Mouse (Mus musculus): ENCODE data around the gene Shkbp1. TPM values are rescaled to one million over a fixed set of nuclear protein-coding genes. Genes with fewer than 3 reads are reported as not detected.
A peak's percentile ranks its signal among the peaks of the same experiment; 100 is the strongest.

The Shkbp1 gene
- polyA plus RNA-seq, 1 experiment from 2014 or later = 59.9 TPM

- 0 out of 2 replicates have a peak overlapping the region, but pooled peaks have one; percentile 44 for H3K4me3 ChIP-seq (replicated peaks)
Observed at GRCm38 (mm10) chr7:27331854-27332253, 24.0 kb downstream of the Shkbp1 start.

GRCm38 (mm10) chr7:27331541-27331851 lies 24.3 kb downstream of the Shkbp1 start:
- 4% methylated on average over 8 of the region's 8 CpGs for WGBS
- ATAC-seq (ENCODE audit: insufficient number of reproducible peaks, insufficient read depth, low FRiP score, low TSS enrichment, low read depth) = no peak
- no peaks in the 10 kb centered on the region for H3K36me3 ChIP-seq
- peaks cover 96% of the 10 kb centered on the region for H3K27me3 ChIP-seq
- peaks cover 56% of the 10 kb centered on the region for H3K4me1 ChIP-seq (replicated peaks)
- peak overlapping the region; percentile 64 for H3K4me2 ChIP-seq
- H3K9me3 ChIP-seq = no peaks in the 10 kb centered on the region
- peak overlapping the region; percentile 44 for H3K4me3 ChIP-seq (replicated peaks)
- no peak overlapping the region for H3K27ac ChIP-seq
- no peak overlapping the region for H3K9ac ChIP-seq (replicated peaks)

More at GRCm38 (mm10) chr7:27331854-27332253, 24.0 kb downstream of the Shkbp1 start:
- no peaks in the 10 kb centered on the region for H3K9me3 ChIP-seq
- H3K9ac ChIP-seq (replicated peaks) = no peak overlapping the region
- H3K4me1 ChIP-seq (replicated peaks) = peaks cover 56% of the 10 kb centered on the region
- peak overlapping the region; percentile 93; the same call in 1 of the 2 replicates for H3K4me2 ChIP-seq
- peaks cover 92% of the 10 kb centered on the region for H3K27me3 ChIP-seq
- no peak overlapping the region for H3K27ac ChIP-seq
- no peaks in the 10 kb centered on the region for H3K36me3 ChIP-seq
- no peak for ATAC-seq (ENCODE audit: insufficient number of reproducible peaks, insufficient read depth, low FRiP score, low TSS enrichment, low read depth)
- 7% methylated on average over 8 of the region's 8 CpGs for WGBS

GRCm38 (mm10) chr7:27330709-27331540 lies 24.9 kb downstream of the Shkbp1 start:
- Histone ChIP-seq H3K9me3 (no peaks in the 10 kb centered on the region), H3K27me3 (peaks cover 97% of the 10 kb centered on the region), H3K4me3 (replicated peaks) (peak overlapping the region; percentile 44), H3K36me3 (no peaks in the 10 kb centered on the region), H3K27ac (no peak overlapping the region), H3K9ac (replicated peaks) (0 out of 2 replicates have a peak overlapping the region, but pooled peaks have one; percentile 24), H3K4me1 (replicated peaks) (peaks cover 61% of the 10 kb centered on the region), H3K4me2 (peak overlapping the region; percentile 64)
- no peak for ATAC-seq (ENCODE audit: insufficient number of reproducible peaks, insufficient read depth, low FRiP score, low TSS enrichment, low read depth)
- 1% methylated on average over 39 of the region's 39 CpGs for WGBS

- 25% methylated on average over 17 of the region's 17 CpGs for WGBS
- no peak overlapping the region for H3K9ac ChIP-seq (replicated peaks)
Observed at GRCm38 (mm10) chr7:27329981-27330380, 25.8 kb downstream of the Shkbp1 start.

GRCm38 (mm10) chr7:27329326-27329947 lies 26.4 kb downstream of the Shkbp1 start:
- Histone ChIP-seq H3K4me3 (replicated peaks) (peak overlapping the region; percentile 44), H3K4me1 (replicated peaks) (peaks cover 57% of the 10 kb centered on the region), H3K27ac (no peak overlapping the region), H3K9me3 (no peaks in the 10 kb centered on the region), H3K27me3 (peaks cover 100% of the 10 kb centered on the region), H3K36me3 (no peaks in the 10 kb centered on the region), H3K9ac (replicated peaks) (no peak overlapping the region; the same call in 1 of the 2 replicates), H3K4me2 (peak overlapping the region; percentile 53)
- no peak for ATAC-seq (ENCODE audit: insufficient number of reproducible peaks, insufficient read depth, low FRiP score, low TSS enrichment, low read depth)
- WGBS = 3% methylated on average over 45 of the region's 45 CpGs

More at GRCm38 (mm10) chr7:27329981-27330380, 25.8 kb downstream of the Shkbp1 start:
- ATAC-seq (ENCODE audit: insufficient number of reproducible peaks, insufficient read depth, low FRiP score, low TSS enrichment, low read depth) = no peak
- Histone ChIP-seq H3K9me3 (no peaks in the 10 kb centered on the region), H3K27ac (no peak overlapping the region), H3K4me1 (replicated peaks) (peaks cover 61% of the 10 kb centered on the region), H3K4me3 (replicated peaks) (peak overlapping the region; percentile 44), H3K36me3 (no peaks in the 10 kb centered on the region), H3K4me2 (peak overlapping the region; percentile 64; the same call in 1 of the 2 replicates), H3K27me3 (peaks cover 100% of the 10 kb centered on the region)

GRCm38 (mm10) chr7:27328648-27329047 lies 27.2 kb downstream of the Shkbp1 start:
- 29% methylated on average over 16 of the region's 16 CpGs for WGBS
- H3K4me2 ChIP-seq = no peak overlapping the region; the same call in 1 of the 2 replicates
- peaks cover 99% of the 10 kb centered on the region for H3K27me3 ChIP-seq
- H3K9me3 ChIP-seq = no peaks in the 10 kb centered on the region
- ATAC-seq (ENCODE audit: insufficient number of reproducible peaks, insufficient read depth, low FRiP score, low TSS enrichment, low read depth) = no peak
- H3K9ac ChIP-seq (replicated peaks) = no peak overlapping the region
- H3K36me3 ChIP-seq = no peaks in the 10 kb centered on the region
- H3K4me3 ChIP-seq (replicated peaks) = no peak overlapping the region
- H3K4me1 ChIP-seq (replicated peaks) = peaks cover 49% of the 10 kb centered on the region
- no peak overlapping the region for H3K27ac ChIP-seq

GRCm38 (mm10) chr7:27328161-27328560 lies 27.7 kb downstream of the Shkbp1 start:
- Histone ChIP-seq H3K9ac (replicated peaks) (no peak overlapping the region), H3K4me1 (replicated peaks) (peaks cover 45% of the 10 kb centered on the region), H3K4me3 (replicated peaks) (no peak overlapping the region), H3K36me3 (no peaks in the 10 kb centered on the region), H3K4me2 (no peak overlapping the region), H3K27ac (no peak overlapping the region), H3K27me3 (peaks cover 95% of the 10 kb centered on the region), H3K9me3 (no peaks in the 10 kb centered on the region)
- ATAC-seq (ENCODE audit: insufficient number of reproducible peaks, insufficient read depth, low FRiP score, low TSS enrichment, low read depth) = no peak
- 83% methylated on average over 11 of the region's 11 CpGs for WGBS

- Histone ChIP-seq H3K4me3 (replicated peaks) (no peak overlapping the region), H3K9ac (replicated peaks) (no peak overlapping the region), H3K36me3 (no peaks in the 10 kb centered on the region), H3K4me2 (no peak overlapping the region), H3K27me3 (peaks cover 95% of the 10 kb centered on the region), H3K9me3 (no peaks in the 10 kb centered on the region), H3K27ac (no peak overlapping the region), H3K4me1 (replicated peaks) (peaks cover 38% of the 10 kb centered on the region)
- no peak for ATAC-seq (ENCODE audit: insufficient number of reproducible peaks, insufficient read depth, low FRiP score, low TSS enrichment, low read depth)
- WGBS = 86% methylated on average over 8 of the region's 8 CpGs
Observed at GRCm38 (mm10) chr7:27327500-27327899, 28.3 kb downstream of the Shkbp1 start.

- ATAC-seq (ENCODE audit: insufficient number of reproducible peaks, insufficient read depth, low FRiP score, low TSS enrichment, low read depth) = no peak
- no peak overlapping the region; the same call in 1 of the 2 replicates for H3K9ac ChIP-seq (replicated peaks)
Observed at GRCm38 (mm10) chr7:27326101-27326880, 29.5 kb downstream of the Shkbp1 start.

GRCm38 (mm10) chr7:27325697-27326096 lies 30.1 kb downstream of the Shkbp1 start:
- ATAC-seq (ENCODE audit: insufficient number of reproducible peaks, insufficient read depth, low FRiP score, low TSS enrichment, low read depth) = no peak; the same call in 1 of the 2 replicates
- Histone ChIP-seq H3K4me1 (replicated peaks) (peaks cover 28% of the 10 kb centered on the region), H3K4me2 (peak overlapping the region; percentile 57), H3K36me3 (no peaks in the 10 kb centered on the region), H3K27ac (no peak overlapping the region), H3K27me3 (peaks cover 90% of the 10 kb centered on the region), H3K9me3 (no peaks in the 10 kb centered on the region), H3K4me3 (replicated peaks) (peak overlapping the region; percentile 36), H3K9ac (replicated peaks) (no peak overlapping the region; the same call in 1 of the 2 replicates)
- whole genome bisulfite sequencing = under 1% methylated on average over 24 of the region's 24 CpGs

More at GRCm38 (mm10) chr7:27326101-27326880, 29.5 kb downstream of the Shkbp1 start:
- WGBS = 29% methylated on average over 34 of the region's 34 CpGs
- Histone ChIP-seq H3K4me3 (replicated peaks) (peak overlapping the region; percentile 36), H3K36me3 (no peaks in the 10 kb centered on the region), H3K27ac (no peak overlapping the region), H3K4me1 (replicated peaks) (peaks cover 34% of the 10 kb centered on the region), H3K4me2 (peak overlapping the region; percentile 57), H3K9me3 (no peaks in the 10 kb centered on the region), H3K27me3 (peaks cover 94% of the 10 kb centered on the region)

All from limb, embryonic 12.5 days (tissue).